Mouse (Mus musculus) adipocyte (in vitro differentiated cells): ENCODE data around the gene Gm2310.
"Not testable (repeated sequence)": the region's sequence is repeated elsewhere in the genome, so short reads cannot be mapped to it uniquely, and the experiment has no call there.

Experiments used
- DNase-seq: peaks from one replicate; pipeline ENCODE4 v3.0.0-alpha.2; 2016; ENCODE audit warnings: low spot score

Gene Gm2310

GRCm38 (mm10) chr15:8519853-8520252 is at the start of gene Gm2310:
Gene Gm2310, minus strand, starts transcription at chr15:8519953.
- not testable (repeated sequence) for DNase-seq

GRCm38 (mm10) chr15:8568645-8569528 is 49.1 kb upstream of the Gm2310 start:
- DNase-seq: peak; percentile 32

GRCm38 (mm10) chr15:8568286-8568644 is 48.5 kb upstream of the Gm2310 start:
- no peak for DNase-seq

- peak; percentile 56 for DNase-seq
These were observed 45.7 kb upstream of the Gm2310 start for GRCm38 (mm10) chr15:8565416-8565815.

- DNase-seq: no peak
These were observed 44.6 kb upstream of the Gm2310 start for GRCm38 (mm10) chr15:8564331-8564730.

GRCm38 (mm10) chr15:8563423-8564194 is 43.9 kb upstream of the Gm2310 start:
- DNase-seq: peak; percentile 37

- no peak for DNase-seq
These were observed 43.0 kb upstream of the Gm2310 start for GRCm38 (mm10) chr15:8562776-8563175.

- no peak for DNase-seq
These were observed 11.4 kb upstream of the Gm2310 start for GRCm38 (mm10) chr15:8531201-8531600.

- no peak for DNase-seq
These were observed 6.8 kb downstream of the Gm2310 start for GRCm38 (mm10) chr15:8512957-8513356.

GRCm38 (mm10) chr15:8511861-8512260 is 7.9 kb downstream of the Gm2310 start:
- DNase-seq: peak; percentile 49

- no peak for DNase-seq
These were observed 17.3 kb downstream of the Gm2310 start for GRCm38 (mm10) chr15:8502431-8502830.

- no peak for DNase-seq
These were observed 34.5 kb downstream of the Gm2310 start for GRCm38 (mm10) chr15:8485261-8485660.

GRCm38 (mm10) chr15:8469006-8469575 is 50.7 kb downstream of the Gm2310 start:
- DNase-seq: no peak
